Mouse (Mus musculus) C2C12 (cell line): Measurements from ENCODE around the gene H2-K1.

ENCODE experiments used
- CTCF ChIP-seq: IDR thresholded peaks from one replicate; pipeline ENCODE4 v1.5.1; 2011; ENCODE audit not compliant: control insufficient read depth, insufficient read depth, insufficient read length
- MAX ChIP-seq: IDR thresholded peaks from one replicate; pipeline ENCODE4 v1.6.1; 2011; ENCODE audit warnings: mild to moderate bottlenecking, control low read depth

DNA sequence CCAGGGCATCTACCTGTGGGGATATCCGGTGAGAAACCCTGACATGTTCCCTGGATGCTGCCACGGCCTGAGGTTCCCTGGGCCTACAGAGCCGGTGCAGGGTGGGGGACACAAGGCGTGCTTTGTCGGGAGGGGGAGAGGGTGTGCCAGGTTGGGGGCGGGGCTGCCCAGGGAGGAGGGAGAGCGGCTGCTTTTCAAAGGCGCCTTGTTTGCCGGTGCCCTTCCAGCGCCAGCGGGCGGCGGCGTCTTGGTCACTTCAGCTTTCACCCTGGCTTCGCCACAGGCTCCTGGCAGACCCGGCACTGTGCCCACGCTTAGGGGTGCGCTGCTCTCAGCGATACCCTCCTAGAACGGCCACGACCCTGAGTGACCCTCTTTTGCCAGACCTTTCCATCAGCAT, 38.3 kb upstream of the H2-K1 start:
- TF ChIP-seq CTCF = no peak
- no peak for TF ChIP-seq MAX
